In the genomic region with DNA sequence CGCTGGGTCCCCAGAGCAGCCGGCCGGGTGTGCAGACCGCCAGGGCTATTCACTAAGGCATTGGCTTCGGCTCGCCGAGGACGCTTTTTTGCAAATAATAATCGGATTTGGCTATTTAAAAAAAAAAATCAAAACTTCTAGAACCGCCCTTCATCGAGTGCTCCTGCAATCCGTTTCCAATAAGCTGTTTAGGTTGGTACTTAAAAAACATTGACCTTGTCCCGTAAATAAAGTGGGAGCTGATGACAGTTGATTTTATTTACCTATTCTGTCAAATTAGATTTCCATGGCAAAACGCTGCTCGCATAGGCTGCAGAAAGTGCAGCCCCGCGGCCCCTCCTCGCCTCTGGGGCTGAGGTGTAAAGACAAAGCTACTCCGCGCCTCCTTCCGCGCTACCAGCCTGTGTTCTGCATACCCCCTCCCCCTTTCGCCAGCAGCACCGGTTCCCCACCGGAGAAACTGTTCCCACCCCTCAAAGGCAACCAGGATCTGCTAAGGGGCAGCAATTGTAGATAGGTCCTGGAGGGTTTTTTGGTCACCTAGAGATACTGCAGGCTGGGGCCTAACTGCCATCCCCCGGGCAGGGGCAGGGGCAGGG, we compare ENCODE assay signal across 7 mouse cellular contexts.
DNase-seq lines count a peak whose midpoint lies in the region; ATAC-seq and TF ChIP-seq lines count a peak whose summit lies in the region.

No protein-coding gene starts in this region.

- H3K4me2 ChIP-seq in hindbrain, embryonic 12.5 days (replicated peaks): peak overlapping the region; percentile 43
- peak overlapping the region; percentile 29 for H3K4me2 ChIP-seq in midbrain, embryonic 11.5 days

- 2% methylated on average over 26 of the region's 26 CpGs for WGBS in hindbrain, embryonic 12.5 days
- WGBS in midbrain, embryonic 11.5 days: 1% methylated on average over 26 of the region's 26 CpGs

- H3K27ac ChIP-seq in ES-E14 (ENCODE audit: insufficient read depth, low read depth, low read length, poor library complexity, severe bottlenecking): no peak overlapping the region
- no peak overlapping the region for H3K27ac ChIP-seq in brown adipose tissue, adult 24 weeks (replicated peaks; ENCODE audit: low read depth, low read length)
- peak overlapping the region; percentile 72 for H3K27ac ChIP-seq in hindbrain, embryonic 12.5 days
- no peak overlapping the region for H3K27ac ChIP-seq in midbrain, embryonic 11.5 days (ENCODE audit: low read depth, low read length)

- DNase-seq in ES-E14 (ENCODE audit: low read depth, low spot score): peak; percentile 33
- DNase-seq in midbrain, embryonic 11.5 days (ENCODE audit: low spot score, missing footprints): peak; percentile 94
- DNase-seq in cerebellum, postnatal 10 days: no peak
- no peak for DNase-seq in gastrocnemius, postnatal 14 days
- DNase-seq in right cerebral cortex, adult 18-20 months: no peak

- H3K27me3 ChIP-seq in hindbrain, embryonic 12.5 days: peaks cover 88% of the 10 kb centered on the region
- H3K27me3 ChIP-seq in midbrain, embryonic 11.5 days (ENCODE audit: control insufficient read depth, insufficient read depth, low read length): peaks cover 93% of the 10 kb centered on the region

- in situ Hi-C loops in ES-E14 (cut with MboI; ENCODE audit: low sequenced_read_pairs in 2 of 2, unreplicated experiment in 2 of 2): no loop called here

- no peak for ATAC-seq in hindbrain, embryonic 12.5 days (ENCODE audit: low FRiP score)
- ATAC-seq in midbrain, embryonic 11.5 days (ENCODE audit: low FRiP score): no peak

- intact Hi-C loops in gastrocnemius, postnatal 14 days (cut with DNase I; ENCODE audit: low total_unique reads): no loop called here

- H3K9ac ChIP-seq in ES-E14 (ENCODE audit: insufficient read depth, low read depth, low read length, poor library complexity, severe bottlenecking): no peak overlapping the region
- H3K9ac ChIP-seq in hindbrain, embryonic 12.5 days: no peak overlapping the region
- H3K9ac ChIP-seq in midbrain, embryonic 11.5 days (ENCODE audit: low read length): no peak overlapping the region

- no peaks in the 10 kb centered on the region for H3K9me3 ChIP-seq in ES-E14 (ENCODE audit: control insufficient read depth, insufficient read depth, low read depth, low read length)
- no peaks in the 10 kb centered on the region for H3K9me3 ChIP-seq in hindbrain, embryonic 12.5 days (replicated peaks)
- no peaks in the 10 kb centered on the region for H3K9me3 ChIP-seq in midbrain, embryonic 11.5 days (ENCODE audit: control insufficient read depth, low read length)

- H3K4me3 ChIP-seq in ES-E14 (ENCODE audit: insufficient read depth in 1 of 2, low read depth in 1 of 2, low read length in 2 of 2, poor library complexity in 1 of 2, severe bottlenecking in 1 of 2): peak overlapping the region; percentile 37 to 42; a peak in 3 of 4 replicates
- H3K4me3 ChIP-seq in brown adipose tissue, adult 24 weeks (ENCODE audit: insufficient read depth, low read depth, low read length): peak overlapping the region; percentile 41; the same call in 1 of the 2 replicates
- H3K4me3 ChIP-seq in hindbrain, embryonic 12.5 days: peak overlapping the region; percentile 18
- peak overlapping the region; percentile 5; the same call in 1 of the 2 replicates for H3K4me3 ChIP-seq in midbrain, embryonic 11.5 days (ENCODE audit: low read depth, low read length)

- H3K36me3 ChIP-seq in ES-E14 (ENCODE audit: control insufficient read depth, insufficient read depth, low read length, poor library complexity, severe bottlenecking): no peaks in the 10 kb centered on the region
- H3K36me3 ChIP-seq in hindbrain, embryonic 12.5 days: no peaks in the 10 kb centered on the region
- H3K36me3 ChIP-seq in midbrain, embryonic 11.5 days (ENCODE audit: control insufficient read depth, insufficient read depth, low read length): no peaks in the 10 kb centered on the region

- peaks cover 9 to 15% of the 10 kb centered on the region in 2 experiments for H3K4me1 ChIP-seq in ES-E14 (ENCODE audit: control insufficient read depth in 2 of 2, insufficient read depth in 2 of 2, low read length in 2 of 2, poor library complexity in 1 of 2)
- no peaks in the 10 kb centered on the region for H3K4me1 ChIP-seq in brown adipose tissue, adult 24 weeks (ENCODE audit: control insufficient read depth, insufficient read depth, insufficient read length, low read length)
- H3K4me1 ChIP-seq in hindbrain, embryonic 12.5 days: peaks cover 27% of the 10 kb centered on the region
- peaks cover 25% of the 10 kb centered on the region for H3K4me1 ChIP-seq in midbrain, embryonic 11.5 days (ENCODE audit: control insufficient read depth, insufficient read depth, low read length)

TF ChIP-seq in ES-E14, 5 proteins besides CTCF, POLR2A, EP300 and RAD21:
- no peak for TF ChIP-seq ZNF384 (IDR thresholded peaks at IDR 0.05; ENCODE audit: low read depth, low read length)
- no peak for TF ChIP-seq ZC3H11A (IDR thresholded peaks at IDR 0.05; ENCODE audit: borderline replicate concordance, low read depth, low read length)
- TF ChIP-seq CHD2 (IDR thresholded peaks at IDR 0.05; ENCODE audit: low read depth, low read length): no peak
- no peak for TF ChIP-seq HCFC1 (IDR thresholded peaks at IDR 0.05; ENCODE audit: borderline replicate concordance, insufficient read depth, low read length)
- no peak for TF ChIP-seq MAFK (IDR thresholded peaks at IDR 0.05; ENCODE audit: insufficient read depth, low read depth, low read length)

Comparison
In these comparisons a context has a peak if more than half of its experiments do, and no peak if none do; other contexts are left out.
1. DNase-seq: peak in ES-E14 (single experiment) and midbrain, embryonic 11.5 days (single experiment); none in cerebellum, postnatal 10 days (0 of 2), gastrocnemius, postnatal 14 days (single experiment) and right cerebral cortex, adult 18-20 months (single experiment).
2. Peak in every context shown above with its lines, with median percentiles within 50 percentile points of each other: H3K4me3 ChIP-seq.